Mouse (Mus musculus) erythroid progenitor cell, adult 5-6 weeks (primary cell): ENCODE data around the gene Tmem50b. TPM values are rescaled to one million over a fixed set of nuclear protein-coding genes. Genes with fewer than 3 reads are reported as not detected.
A peak's percentile ranks its signal among the peaks of the same experiment; 100 is the strongest.
"Not testable (repeated sequence)": the region's sequence is repeated elsewhere in the genome, so short reads cannot be mapped to it uniquely, and the experiment has no call there.

Experiments
- ATAC-seq: replicated peaks from 2 replicates; pipeline ENCODE4 v1.8.0; 2016; ENCODE audit warnings: moderate number of reproducible peaks, mild to moderate bottlenecking, moderate TSS enrichment, inconsistent platforms; ENCODE audit not compliant: poor library complexity, low FRiP score, severe bottlenecking
- total RNA-seq, 2 experiments: library from RNA; stranded (forward) in 1 of 2; stranded (reverse) in 1 of 2; fragments of 150-400 nt in 1 of 2; fragments of 186-747, 209-891 nt in 1 of 2; gene quantifications; 2 replicates each; pipeline versions ENCODE4 v1.2.3 to v1.2.4; 2015 to 2017; ENCODE audit warnings: low replicate concordance in 2 of 2

Gene Tmem50b
- total RNA-seq, 2 experiments from 2014 or later, result 10.7 to 22.2 TPM

DNA sequence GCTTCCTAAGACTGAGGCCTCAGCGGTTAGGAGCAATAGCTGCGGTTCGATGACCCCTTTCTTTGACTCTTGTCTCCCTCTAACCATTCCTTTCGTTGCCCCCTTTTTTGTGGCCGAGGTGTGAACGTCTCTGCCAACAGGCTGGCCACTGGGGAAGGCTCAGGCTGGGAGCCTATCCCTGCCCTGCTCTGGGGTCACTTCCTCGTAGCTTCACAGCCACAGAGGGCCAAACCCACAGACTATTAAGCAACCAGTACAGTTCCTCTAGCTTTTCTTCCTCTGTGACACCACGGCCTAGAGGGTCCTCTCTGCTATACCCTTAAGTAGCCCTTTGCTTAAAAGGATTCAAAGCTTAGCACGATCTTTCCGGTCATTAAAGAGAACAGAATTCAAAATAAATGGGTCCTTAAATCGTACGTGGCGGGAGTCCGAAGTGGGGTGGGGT lies 51.2 kb downstream of the Tmem50b start:
- ATAC-seq, result no peak

DNA sequence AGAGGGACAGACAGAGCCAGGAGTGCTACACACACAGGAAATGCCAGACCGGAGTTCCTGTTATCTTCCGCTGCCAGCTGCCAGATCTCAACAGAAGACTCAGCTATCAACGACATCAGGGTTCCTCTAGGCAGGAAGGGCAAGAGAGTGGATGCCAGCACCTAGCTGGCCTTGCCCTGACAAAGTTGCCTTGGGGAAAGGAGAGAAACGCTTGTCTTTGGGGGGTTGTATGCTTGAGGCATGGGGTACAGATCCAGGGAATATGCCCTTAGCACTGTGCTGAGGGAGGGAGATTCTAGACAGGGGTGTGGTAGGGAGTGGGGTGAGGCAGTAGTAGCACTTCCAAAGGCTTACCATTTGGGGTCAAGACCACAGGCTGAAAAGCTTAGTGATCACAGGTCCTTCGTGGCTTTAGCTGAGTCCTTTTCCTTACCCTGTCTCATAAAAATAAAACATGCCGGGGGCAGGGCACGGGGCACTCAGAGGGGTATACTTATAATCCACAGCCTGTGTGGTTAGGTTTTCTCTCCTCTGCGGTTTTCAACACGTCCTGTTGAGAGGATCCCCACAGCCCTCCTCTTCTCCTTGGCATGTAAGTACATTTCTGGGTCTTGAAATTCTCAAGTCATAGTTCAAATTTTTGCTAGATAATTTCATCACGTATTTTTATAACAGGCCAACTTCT lies 51.9 kb downstream of the Tmem50b start:
- peak; percentile 89 for ATAC-seq

DNA sequence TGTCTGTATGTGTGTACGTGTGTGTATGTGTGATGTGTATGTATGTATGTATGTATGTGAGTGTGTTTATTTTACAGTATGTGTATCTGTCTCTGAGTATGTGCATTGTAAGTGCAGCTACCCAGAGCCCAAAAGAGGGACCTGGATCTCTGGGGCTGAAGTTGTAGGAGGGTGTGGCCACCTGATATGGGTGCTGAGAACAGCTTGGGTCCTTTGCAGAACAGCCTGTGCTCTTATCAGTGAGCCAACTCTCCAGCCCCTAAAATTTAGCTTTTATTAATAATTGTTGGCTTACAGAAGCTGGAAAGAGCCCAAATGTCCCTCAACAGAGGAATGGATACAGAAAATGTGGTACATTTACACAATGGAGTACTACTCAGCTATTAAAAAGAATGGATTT lies 54.0 kb downstream of the Tmem50b start:
- no peak for ATAC-seq

DNA sequence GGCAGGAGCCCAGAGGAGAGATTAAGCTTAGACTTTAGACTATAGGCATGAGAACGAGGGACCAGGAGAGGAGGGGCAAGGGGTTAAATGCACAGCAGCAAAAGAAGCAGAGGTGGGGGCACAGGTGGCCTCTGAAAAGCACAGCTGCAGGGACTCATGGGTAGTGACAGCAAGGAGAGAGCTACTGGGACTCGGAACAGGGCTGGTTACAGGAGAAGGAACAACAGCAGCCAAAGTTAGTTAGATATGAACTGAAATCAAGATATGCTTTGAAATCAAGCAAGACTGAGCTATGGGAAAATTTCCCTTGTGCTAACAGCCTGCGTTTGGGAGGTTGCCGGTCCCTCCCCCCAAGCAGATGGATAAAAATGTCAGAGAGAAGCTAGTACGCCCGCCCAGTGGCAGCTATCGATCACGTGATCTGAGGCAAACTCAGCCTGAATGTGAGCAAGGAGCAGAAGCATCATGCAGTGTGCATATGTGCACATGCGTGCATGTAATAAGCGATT lies 56.0 kb downstream of the Tmem50b start:
- ATAC-seq, result no peak

DNA sequence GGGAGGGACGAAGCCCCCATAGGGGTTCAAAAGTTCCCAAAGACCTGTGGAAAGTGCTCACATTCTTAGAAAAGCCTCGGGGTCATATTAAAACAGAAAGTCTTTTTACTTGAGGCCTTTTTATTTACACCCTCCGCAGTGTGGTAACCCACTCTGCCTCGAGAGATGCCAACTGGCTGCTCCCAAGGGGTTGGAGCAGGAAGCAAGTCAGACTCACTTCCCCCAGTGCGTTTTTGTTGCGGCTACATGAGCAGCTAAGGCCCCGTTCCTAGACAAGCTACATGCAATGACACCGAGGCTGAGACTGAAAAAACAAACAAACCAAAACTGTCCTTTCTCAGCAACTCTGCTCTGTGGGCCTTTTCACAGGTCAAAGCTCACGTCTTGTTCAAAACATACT lies 59.1 kb downstream of the Tmem50b start:
- ATAC-seq, result no peak

DNA sequence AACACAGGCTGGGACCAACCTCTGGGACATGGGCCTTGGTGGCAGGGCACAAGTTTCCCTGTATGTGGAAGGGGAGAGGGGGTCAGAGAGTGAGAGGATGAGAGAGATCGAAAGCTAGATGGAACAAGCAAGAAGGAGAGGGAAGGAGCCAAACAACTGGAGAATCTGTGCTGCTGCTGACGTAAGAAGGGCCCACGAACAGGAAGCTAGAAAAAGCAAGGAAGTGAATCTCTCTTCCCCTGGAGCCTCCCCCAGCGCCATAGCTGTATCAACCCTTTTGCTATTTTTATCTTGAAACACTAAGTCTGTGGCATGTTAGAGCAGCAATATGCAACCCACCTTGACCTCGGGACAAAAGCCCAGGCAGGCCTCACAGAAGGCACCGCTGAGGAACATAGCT lies 59.5 kb downstream of the Tmem50b start:
- no peak for ATAC-seq

DNA sequence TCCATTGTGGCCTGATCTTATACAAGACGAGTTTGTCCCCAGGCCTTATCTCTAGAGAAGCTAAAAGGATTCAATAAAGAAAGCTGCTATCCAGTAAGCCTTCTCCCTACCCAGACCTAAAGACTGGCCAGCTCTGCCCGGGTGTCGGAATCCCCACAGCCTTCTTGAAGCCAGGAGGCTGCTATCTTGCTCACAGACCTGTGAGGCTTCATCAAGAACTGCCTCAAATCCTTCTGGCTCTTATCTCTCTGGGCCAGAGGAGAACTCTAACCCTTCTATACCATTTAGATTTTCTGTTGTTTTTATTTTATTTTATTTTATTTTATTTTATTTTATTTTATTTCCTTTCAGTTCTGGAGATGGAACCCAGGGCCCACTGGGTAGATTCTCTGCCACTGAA lies 60.5 kb downstream of the Tmem50b start:
- ATAC-seq, result no peak

DNA sequence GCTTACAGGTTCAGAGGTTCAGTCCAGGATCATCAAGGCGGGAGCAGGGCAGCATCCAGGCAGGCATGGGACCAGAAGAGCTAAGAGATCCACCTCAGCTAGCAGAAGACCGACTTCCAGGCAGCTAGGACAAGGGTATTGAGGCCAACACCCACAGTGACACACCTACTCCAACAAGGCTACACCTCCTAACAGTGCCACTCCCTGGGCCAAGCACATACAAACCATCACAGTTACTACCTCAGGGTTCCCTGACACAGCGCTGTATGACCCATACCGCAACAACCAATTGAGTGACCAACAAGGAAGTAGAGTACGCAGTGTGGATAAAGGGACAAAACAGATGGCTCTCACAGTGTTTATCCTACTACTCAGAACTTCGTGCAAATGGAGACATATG lies 61.2 kb downstream of the Tmem50b start:
- ATAC-seq, result no peak

DNA sequence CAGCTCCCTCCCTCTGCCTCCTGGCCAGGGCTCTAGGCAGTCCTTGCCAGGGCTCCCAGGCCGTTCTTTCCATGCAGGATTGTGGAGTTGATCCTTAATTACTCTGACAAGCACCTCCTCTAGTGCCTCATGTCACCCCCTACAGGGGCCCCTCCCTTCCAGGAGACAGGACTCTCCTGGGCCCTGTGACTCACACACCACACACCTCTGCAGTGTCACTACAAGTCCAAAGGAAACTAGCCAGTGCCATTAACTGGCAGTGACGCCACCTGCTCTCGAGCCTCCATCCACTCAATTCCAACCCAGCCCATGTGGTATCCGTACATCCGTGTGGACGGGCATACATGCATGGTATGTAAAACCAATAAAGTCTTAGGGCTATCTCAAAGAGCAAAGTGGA lies 62.7 kb downstream of the Tmem50b start:
- no peak for ATAC-seq

DNA sequence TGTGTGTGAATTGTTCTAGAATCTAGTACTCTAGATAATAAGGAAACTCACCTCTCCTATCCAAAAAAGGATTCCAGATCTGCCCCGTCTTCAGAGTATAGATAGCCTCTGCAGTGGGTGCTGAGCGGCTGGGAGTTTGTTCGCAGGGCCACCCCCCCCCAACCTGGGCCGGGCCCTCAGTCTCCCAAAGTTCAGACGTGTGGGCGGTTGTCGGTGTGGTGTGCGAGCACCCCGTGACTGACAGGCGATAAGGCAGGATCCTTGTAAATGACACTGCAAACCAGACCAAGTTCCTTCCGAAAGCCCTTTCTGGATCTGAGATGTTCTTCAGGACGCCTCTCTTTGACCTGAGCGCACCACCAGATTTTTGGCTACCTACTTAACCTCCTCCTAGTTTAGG lies 63.1 kb downstream of the Tmem50b start:
- peak; percentile 87 for ATAC-seq

DNA sequence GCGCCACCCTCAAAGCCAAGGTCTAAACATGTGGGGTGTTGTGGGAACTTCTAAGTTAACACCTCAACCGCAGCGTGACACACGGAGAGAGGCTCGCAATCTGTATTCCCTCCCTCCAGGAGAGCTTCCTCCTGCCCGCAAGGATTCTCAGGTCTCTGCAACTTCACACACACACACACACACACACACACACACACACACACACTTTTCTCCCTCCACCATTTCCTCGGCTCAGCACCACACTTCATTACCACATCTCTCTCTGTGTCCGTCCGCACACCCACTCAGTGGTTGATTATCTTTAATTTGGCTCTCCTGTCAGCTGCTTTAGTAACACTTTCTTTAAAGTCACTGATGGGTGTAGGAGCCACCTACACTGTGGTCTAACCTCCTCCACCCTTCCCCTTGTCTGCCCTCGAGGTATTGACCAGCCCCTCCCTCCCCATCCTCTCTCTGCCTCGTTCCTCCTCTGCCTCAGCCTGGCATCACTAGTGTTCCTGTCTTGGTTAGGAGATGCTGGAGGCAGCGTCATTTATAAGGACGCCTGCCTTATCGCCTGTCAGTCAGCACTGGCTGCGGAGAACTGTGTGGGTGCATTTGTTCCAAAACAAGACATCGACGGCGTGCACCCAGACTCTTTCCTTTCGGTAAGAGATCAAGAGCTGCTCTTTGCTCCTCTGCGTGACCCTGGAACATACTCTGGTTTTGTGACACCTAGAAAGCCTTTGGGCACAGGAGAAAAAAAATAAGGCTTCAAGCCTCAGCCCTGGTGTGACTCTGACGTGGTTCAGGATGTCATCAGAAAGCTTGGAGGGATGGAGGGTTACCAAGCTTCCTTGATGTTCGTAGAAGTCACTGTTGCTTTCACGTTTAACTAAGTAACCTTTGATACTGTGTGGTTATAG lies 64.3 kb downstream of the Tmem50b start:
- ATAC-seq, result no peak

DNA sequence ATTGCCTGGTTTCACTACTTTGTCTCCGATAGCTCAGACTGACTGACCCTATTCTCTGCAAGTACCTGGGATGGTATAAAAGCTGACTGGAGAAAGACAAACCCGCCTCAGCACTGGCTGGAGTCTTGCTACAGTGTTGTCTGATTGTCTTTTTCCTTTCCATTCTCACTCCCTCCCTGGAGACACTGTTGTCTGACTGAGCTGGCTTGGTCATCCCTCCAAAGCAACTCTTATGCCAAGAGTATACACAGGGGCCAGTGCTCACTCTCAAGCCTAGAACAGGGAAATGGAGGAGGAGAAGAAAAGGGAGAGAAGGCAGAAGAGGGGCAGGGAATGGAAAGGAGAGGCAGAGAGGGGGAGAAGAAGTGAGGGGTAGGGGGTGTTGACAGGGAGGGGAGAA lies 65.2 kb downstream of the Tmem50b start:
- ATAC-seq, result no peak

DNA sequence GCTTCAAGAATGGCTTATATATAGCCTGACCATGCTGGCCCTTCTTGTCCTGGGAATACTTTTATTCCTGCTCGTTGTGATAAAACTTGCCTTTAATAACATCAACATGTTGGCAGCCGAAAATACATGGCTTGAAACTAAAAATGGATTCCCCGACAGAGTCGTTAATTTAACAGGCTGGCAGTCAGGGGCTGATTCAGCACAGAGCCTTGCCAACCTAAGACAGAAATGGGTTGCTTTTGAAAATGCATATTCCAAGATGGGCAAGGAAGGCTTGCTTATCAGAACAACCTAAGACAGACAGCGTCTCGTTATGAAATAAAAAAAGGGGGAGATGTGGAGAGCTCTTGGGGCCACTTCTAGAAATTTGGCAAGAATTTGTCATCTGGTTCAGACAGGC lies 65.7 kb downstream of the Tmem50b start:
- no peak for ATAC-seq

DNA sequence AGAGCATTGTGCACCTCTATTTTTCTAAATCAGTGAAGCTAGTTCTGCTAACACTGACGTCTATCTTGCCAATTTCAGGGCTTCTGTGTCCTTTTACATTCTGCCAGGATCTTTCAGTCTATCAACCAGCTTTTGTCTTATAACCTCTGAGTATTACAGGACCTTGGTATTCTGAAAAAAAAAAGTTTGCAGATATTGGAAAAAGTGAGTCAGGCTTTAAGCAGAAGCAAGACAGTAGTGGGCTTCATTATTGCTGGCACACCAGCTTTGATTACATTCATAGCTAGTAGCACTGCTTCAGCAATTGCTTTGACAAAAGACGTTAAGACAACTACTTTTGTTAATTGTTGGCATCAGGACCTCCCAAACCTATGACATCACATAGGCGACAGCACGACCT lies 66.8 kb downstream of the Tmem50b start:
- ATAC-seq, result not testable (repeated sequence)

DNA sequence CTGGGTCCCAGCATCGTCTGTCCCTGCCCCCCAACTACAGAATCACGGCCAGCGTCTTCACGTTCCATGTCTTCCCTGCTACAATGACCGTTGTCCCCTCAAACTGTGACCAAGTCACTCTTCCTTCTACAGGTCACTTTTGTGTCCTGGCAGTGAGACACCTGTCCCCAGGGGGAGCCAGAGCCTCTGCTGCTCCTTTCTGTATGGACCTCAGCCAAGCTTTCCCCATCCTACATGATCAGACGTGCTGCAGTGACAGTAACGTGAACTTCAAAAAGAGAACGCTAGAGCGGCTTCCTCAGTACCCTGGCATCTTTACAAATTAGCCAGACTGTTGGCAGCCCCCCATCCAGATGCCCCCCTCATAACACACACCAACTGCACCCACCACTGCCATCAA lies 69.0 kb downstream of the Tmem50b start:
- ATAC-seq, result no peak

DNA sequence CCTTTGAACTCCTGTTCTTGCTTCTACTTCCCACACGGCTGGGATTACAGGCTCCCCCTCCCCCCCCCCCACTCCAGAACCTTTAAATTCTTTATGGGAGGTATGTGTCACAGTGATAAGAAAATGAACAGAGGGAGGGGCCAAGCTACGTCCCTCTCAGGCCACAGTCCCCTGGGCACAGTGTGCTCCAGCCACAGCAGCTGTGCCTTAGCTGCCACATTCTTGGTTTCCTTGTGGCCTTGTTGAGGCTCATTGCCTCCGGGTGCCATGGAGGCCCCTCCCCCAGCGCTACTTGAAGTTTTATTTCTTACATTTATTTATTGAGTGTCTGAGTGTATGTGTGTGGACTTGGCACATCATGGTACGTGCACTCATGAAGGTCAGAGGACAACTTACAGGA lies 70.1 kb downstream of the Tmem50b start:
- no peak for ATAC-seq

DNA sequence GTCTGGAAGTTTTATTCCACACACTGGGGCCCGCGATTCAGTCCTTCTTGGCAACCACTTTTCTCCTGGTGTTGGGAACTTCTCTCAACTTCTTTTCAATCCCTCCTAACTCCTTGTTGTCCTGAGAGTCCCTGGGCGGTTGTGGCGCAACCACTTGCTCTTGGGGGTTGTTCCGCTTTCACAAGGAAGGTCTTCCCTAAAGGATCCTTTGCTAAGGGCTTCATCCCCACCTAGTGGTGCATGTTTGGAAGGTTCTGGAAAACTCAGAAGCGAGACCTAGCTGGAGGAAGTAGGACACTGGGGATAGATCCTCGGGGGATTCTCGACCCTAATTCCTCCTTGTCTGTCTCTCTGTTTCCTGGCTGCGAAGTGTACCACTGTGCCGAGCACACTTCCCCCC lies 70.5 kb downstream of the Tmem50b start:
- ATAC-seq, result no peak

DNA sequence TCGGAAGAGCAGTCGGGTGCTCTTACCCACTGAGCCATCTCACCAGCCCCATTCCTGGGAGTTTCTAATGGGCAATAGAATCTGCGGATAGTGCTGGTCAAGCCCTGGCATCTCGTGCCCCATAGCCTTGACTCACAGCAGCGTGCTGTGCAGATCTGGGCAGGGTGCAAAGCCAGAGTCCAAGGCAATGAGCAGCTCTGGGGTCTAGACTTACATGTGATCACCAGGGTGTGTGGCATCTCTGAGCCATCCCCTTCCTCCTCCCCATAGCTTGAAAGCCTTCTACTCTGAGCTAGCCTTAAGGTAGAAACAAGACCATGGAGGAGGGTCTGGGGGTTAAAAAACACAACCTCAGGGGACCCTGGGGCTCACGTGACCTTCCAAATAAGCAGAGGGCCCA lies 71.3 kb downstream of the Tmem50b start:
- ATAC-seq, result no peak
